Mouse (Mus musculus) adrenal gland, adult 18-20 months (tissue): ENCODE measurements at regions not wholly inside any gene's neighbourhood (a gene's known extent, or its start where the extent isn't known, plus 50 kb on each side); places are given as distances from the start of the nearest gene placed in this dataset.
A peak's percentile ranks its signal among the peaks of the same experiment; 100 is the strongest.
"Not testable (repeated sequence)": the region's sequence is repeated elsewhere in the genome, so short reads cannot be mapped to it uniquely, and the experiment has no call there.

ENCODE experiments used
- DNase-seq, 2 experiments: peaks; one replicate each; pipeline ENCODE4 v3.0.0; 2021 to 2022; ENCODE audit warnings: low spot score in 2 of 2

GRCm38 (mm10) chr3:9137131-9137874 lies 472.6 kb downstream of the Zfp704 start:
- DNase-seq = no peak

DNA sequence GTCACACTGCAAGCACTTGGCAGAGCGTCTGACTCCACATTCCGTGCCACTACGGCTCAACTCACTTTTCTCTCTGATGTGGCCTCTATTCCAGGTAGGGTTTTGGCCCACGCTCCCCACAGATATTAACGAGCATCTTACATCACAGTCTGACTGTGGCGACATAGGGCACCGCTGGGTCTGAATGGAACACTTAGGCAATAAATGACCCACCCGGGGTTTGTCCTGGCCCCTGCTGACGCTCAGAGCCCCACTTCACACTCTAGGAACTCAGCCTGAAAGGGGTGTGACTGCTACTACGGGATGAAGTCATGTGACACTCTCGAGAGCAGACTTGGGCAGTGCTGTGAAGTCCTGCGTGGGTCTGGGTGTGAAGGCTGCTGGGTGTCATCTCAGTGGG lies 475.9 kb downstream of the Zfp704 start:
- DNase-seq = no peak

- DNase-seq = no peak
Measured at GRCm38 (mm10) chr3:9132104-9132751, 477.7 kb downstream of the Zfp704 start.

GRCm38 (mm10) chr3:9131366-9131765 lies 478.5 kb downstream of the Zfp704 start:
- no peak for DNase-seq

GRCm38 (mm10) chr3:9128407-9128806 lies 481.5 kb downstream of the Zfp704 start:
- DNase-seq = no peak

- DNase-seq = peak in 1 of 2 experiments; percentile 25
Measured at GRCm38 (mm10) chr3:9123079-9123478, 486.8 kb downstream of the Zfp704 start.

DNA sequence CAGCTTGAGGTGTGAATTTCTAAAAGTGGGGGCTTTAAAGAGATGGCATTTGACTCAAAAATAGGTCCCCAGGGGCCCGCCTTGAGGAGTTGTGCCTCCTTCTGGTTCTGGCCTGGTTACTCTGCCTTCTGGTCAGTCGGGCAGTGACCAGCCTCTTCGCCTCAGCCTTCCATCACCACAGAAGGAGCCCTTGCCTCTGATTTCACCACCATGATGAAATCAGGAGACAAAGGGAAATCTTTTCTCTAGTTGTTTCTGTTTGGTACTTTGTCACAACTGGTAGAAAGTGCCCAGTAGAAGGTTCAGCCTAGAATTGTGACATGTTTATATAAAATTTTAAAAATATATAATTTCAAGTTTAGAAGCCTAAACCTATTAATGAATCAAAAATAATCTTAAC lies 492.0 kb downstream of the Zfp704 start:
- DNase-seq = no peak

- no peak for DNase-seq
Measured at GRCm38 (mm10) chr3:9113410-9113809, 496.5 kb downstream of the Zfp704 start.

GRCm38 (mm10) chr3:9110741-9111140 lies 499.1 kb downstream of the Zfp704 start:
- no peak for DNase-seq

- no peak for DNase-seq
Measured at GRCm38 (mm10) chr3:9109991-9110390, 499.9 kb downstream of the Zfp704 start.

DNA sequence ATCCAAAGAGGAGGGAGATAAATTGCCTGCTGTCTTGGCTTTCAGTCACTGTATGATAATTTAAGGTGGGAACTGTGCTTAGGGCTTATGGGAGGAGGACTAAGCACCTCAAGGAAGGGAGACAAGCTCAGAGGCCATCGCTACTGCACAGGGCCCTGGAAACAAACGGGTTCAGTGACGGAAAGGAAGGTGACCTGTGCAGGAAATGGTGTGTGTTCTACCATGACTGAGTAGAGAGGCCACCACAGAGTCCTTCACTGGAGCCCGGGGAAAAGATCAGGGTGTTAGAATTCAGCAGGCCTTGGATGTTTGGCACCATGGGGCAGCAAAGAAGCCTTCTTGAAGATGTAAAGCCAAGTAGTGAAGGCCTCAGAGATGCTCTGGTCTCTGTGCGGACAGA lies 500.4 kb downstream of the Zfp704 start:
- no peak for DNase-seq

DNA sequence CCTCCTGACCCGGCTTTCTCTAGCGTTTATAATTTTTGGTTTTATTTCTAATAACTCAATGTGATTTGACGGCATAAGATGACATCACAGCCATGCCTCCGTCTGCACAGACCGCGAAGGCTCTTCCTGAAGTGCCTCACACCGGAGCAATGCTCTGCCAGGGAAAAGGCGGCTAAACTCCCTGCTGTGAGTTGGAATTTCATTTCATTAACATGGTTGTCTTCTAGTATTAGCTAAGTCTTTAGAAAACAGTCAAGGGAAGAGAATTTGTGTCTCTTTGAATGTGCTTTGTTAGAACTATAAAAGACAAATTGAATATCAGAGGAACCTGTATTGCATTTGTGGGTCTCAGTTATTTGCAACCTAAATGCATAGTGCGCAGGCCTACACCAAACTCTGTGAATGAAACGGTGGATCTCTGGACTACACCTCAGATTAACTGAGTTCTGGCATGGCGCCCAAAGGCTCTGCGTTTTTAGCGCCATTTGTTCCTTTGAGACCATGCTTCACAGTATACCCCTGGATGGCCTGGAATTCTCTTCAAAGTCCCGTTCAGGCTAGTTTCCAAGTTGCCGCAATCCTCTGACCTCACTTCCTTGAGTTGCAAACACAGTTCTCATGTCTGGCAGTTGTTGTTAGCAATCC lies 502.0 kb downstream of the Zfp704 start:
- DNase-seq = no peak

- no peak for DNase-seq
Measured at GRCm38 (mm10) chr3:9105191-9105926, 504.5 kb downstream of the Zfp704 start.

DNA sequence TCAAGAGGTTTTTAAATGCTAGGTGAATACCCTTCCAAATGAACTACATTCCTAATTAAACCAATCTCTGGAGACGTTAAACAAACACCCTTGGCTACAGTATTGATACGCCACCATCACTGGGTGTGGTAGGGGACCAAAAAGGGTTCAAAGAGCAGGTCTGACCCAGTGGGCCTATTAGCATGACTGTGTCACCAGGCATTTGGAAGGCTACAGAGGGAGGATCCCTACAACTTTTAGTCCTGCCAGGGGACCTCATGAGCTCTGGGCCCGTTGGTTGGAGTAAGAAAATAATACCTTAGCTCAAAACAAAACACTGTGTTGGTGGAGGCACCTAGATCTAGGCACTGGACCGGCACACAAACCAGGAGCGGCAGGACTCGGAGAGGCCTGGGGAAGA lies 506.4 kb downstream of the Zfp704 start:
- no peak for DNase-seq

GRCm38 (mm10) chr3:9101240-9101639 lies 508.6 kb downstream of the Zfp704 start:
- DNase-seq = no peak

- no peak for DNase-seq
Measured at GRCm38 (mm10) chr3:9100761-9101160, 509.1 kb downstream of the Zfp704 start.

DNA sequence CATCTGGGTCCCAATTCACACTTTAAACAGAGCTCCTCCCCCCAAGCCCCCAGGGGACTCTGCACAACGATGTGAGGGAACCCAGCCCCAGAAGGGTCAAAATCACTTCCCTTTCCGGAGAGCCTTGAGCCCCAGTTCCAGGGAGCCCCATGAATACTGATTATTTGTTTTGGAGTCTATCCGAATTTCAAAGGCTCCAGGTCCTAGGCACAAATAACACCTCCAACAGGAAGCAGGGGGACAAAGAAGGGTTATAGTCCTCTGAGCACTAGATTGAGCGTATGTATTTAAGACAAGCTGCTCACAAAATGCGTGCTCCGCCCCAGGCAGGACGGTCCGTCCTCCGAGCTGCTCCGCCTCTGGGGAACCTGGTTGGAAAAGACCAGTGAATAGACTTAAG lies 511.4 kb downstream of the Zfp704 start:
- no peak for DNase-seq

GRCm38 (mm10) chr3:9084134-9084533 lies 525.8 kb downstream of the Zfp704 start:
- DNase-seq = no peak

GRCm38 (mm10) chr3:9082061-9082460 lies 527.8 kb downstream of the Zfp704 start:
- DNase-seq = no peak

DNA sequence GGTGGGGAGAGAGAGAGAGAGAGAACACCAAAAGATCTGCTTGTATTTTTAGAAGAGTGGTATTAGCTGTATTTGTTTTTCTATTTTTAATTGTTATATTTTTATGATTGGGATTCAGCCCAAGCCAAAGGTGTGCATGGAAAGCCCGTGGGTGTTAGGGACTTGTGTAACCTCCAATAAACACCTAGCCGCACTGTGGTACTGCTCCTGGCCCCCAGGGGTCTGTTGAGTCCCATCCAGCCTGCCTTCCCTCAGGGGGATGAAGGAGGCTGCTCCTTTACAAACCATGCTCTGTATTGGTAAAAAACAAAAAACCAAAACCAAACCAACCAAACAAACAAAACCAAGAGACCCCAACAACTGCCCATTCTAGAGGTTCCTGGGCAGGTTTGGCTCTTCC lies 531.7 kb downstream of the Zfp704 start:
- DNase-seq = no peak

- DNase-seq = peak; percentile 42 to 69
Measured at GRCm38 (mm10) chr3:9076696-9077095, 533.2 kb downstream of the Zfp704 start.

DNA sequence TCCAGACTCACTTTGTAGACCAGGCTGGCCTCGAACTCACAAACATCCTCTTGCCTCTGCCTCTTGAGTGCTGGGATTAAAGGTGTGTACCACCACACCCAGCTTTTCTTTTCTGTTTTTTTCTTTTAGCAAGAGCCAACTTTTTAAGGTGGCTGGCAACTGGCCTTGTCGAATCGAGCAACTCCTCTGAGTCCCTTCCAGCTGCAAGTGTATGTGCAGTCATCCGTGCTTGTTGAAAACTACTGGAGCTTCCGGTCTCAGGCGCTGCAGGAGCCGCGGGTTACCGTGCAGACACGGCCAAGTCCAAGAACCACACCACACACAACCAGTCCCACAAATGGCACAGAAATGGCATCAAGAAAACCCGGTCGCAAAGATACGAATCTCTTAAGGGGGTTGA lies 537.4 kb downstream of the Zfp704 start:
- DNase-seq = not testable (repeated sequence)
